Mouse (Mus musculus) large intestine, adult 2 months (tissue): Measurements from ENCODE around the gene Snx29. TPM values are rescaled to one million over a fixed set of nuclear protein-coding genes. Genes with fewer than 3 reads are reported as not detected.
"Not testable (repeated sequence)": the region's sequence is repeated elsewhere in the genome, so short reads cannot be mapped to it uniquely, and the experiment has no call there.

Experiments
- DNase-seq: peaks from one replicate; pipeline ENCODE4 v3.0.0-alpha.2; 2012; ENCODE audit warnings: low read depth, low spot score
- WGBS: fragments of 180-500 bp; shearing (Covaris S2); methylation state at CpG from one replicate; pipeline ENCODE4 v1.1.7; 2018; 5-methylcytosine and 5-hydroxymethylcytosine counted together
- polyA plus RNA-seq: library from polyadenylated mRNA; depleted of rRNA; stranded (reverse); fragments of >200 nt; gene quantifications from 2 replicates; pipeline ENCODE4 v1.2.3, GENCODE M21; 2012

Snx29 gene
- polyA plus RNA-seq, 1 experiment, result 2.8 TPM

DNA sequence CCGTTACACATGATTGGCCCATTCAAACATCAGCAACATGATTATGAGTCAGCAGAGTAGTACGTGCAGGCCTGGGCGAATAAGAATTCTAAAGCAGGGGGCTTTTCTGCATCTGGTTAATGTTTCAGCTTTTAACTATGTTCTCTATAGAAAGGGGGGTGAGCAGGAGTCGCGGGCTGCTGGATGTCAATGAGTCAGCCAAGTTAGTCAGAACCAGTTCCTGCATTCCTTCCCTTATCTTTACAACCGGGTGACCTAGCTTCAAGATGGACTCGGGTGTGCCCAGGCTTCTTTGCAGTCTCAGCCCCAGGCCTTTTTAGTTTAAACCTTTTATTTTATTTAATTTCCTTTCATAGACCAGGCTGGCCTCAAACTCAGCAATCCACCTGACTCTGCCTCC lies 189.0 kb downstream of the Snx29 start:
- not testable (repeated sequence) for DNase-seq
- WGBS, result 61% methylated on average over 7 of the region's 7 CpGs

DNA sequence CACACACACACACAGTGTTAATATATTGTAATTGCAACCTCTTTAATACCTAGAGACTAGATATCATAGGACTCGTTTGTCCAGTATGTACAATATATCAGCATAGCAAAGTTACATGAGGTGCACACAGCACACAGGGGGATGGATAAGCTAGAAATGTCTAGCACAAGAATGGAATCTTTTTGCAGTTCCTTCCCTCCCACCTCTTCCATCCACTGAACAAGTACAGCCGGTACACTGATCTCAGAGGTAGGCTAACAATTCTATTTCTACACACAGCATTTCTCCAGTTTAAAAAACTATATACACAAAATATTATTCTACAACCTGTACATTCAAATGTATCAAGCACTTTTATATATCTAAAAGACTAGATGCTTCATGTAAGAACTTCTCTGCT lies 194.0 kb downstream of the Snx29 start:
- whole genome bisulfite sequencing, result 92% methylated on average over 2 of the region's 2 CpGs
- no peak for DNase-seq

DNA sequence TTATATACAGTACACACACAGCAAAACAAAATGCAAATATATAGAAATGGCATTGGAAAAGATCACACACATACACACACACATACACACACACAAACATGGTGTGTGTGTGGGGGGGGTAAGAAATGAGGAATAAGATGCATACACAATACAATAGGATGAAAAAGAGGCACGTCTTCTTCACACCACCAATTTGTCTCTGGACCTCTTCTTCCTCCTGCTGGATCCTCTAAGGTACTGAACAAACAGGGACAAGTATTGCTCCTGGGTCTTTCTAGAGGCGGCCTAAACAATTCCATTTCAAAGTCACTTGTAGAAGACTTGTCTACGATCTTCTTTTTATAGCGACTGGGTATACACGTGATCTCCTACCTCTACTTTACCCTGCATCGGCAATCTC lies 194.7 kb downstream of the Snx29 start:
- DNase-seq, result no peak
- WGBS, result 97% methylated on average over 6 of the region's 6 CpGs

DNA sequence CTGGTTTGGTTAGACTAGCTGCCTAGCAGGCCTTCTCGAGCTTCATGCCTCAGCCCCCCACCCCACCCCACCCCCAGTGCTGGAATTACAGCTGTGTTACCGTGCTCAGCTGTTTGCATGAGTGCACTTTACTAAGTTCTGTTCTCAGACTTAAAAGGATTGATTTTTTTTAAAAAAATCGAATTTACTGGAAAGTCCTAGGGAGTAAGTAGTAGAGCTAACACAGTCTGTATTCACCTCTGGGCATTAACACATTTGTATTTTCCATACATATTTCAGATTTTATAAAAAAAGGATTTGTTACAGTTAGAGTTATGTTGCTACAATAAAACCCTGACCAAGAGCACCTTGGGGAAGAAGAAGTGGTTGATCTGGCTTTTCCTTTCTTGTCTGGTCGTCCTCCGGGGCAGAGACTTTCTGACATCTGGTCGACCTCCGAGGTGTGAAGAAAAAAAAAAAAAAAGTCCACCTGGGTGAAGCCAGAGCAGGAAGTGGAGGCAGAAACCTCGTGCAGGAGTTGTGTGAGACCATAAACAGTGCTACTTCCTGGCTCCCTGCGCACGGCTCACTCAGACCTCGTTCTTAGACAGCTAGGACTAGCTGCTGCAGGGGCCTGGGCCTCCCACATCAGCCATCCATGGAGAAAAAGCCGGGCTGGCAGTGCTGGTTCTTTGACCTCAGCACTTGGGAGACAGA lies 196.2 kb downstream of the Snx29 start:
- WGBS, result 67% methylated on average over 12 of the region's 12 CpGs
- no peak for DNase-seq

DNA sequence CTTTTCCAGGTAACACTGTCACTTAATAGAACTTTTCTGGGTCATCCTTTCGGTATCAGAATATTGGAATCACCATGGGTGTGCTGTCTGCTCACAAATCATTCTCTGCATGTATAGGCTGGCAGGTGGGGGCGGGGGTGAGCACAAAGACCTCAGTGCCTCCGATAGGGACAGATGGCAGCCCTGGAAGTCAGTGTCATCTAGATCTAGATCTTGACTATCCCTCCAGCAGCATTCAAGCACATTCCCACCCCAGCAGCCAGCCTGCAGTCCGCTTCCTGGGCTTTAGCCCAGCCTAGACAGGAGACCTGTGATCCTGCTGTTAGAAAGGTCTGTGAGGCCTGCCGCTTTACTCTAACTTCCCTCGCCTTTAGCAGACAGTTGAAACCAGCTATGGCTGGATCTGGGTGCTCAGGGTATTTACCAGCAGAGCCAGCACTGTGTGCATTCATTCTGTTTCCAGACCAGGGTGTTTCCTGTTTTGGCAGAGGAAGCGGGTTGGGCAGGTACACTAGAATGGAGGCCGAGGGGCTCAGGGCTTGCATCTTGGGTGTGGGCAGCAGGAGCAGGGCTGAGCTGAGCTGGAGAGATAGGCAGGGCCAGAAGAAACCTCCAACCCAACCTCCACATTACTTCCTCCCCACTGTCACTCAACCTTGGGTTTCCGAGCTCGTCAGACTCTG lies 203.5 kb downstream of the Snx29 start:
- no peak for DNase-seq
- WGBS, result 78% methylated on average over 10 of the region's 10 CpGs

DNA sequence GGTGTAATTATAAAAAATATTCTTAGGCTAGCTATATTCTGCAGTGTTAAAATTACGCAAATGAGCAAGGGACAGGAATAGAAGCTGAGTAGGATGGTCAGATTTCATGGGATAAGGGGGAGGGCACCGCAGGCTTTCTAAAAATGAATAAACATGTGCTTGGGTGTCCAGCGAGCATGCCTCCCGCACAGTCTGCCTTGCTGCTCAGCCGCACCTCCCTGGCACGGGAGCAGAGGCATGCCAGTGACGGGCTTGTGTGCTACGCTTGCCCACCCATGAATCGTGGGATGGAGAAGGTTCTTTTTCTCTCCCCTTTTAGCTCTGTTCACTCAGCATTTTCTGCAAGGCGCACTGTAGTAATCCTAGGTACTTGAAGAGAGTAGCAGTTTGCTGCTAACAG lies 204.3 kb downstream of the Snx29 start:
- no peak for DNase-seq
- 88% methylated on average over 10 of the region's 10 CpGs for WGBS

DNA sequence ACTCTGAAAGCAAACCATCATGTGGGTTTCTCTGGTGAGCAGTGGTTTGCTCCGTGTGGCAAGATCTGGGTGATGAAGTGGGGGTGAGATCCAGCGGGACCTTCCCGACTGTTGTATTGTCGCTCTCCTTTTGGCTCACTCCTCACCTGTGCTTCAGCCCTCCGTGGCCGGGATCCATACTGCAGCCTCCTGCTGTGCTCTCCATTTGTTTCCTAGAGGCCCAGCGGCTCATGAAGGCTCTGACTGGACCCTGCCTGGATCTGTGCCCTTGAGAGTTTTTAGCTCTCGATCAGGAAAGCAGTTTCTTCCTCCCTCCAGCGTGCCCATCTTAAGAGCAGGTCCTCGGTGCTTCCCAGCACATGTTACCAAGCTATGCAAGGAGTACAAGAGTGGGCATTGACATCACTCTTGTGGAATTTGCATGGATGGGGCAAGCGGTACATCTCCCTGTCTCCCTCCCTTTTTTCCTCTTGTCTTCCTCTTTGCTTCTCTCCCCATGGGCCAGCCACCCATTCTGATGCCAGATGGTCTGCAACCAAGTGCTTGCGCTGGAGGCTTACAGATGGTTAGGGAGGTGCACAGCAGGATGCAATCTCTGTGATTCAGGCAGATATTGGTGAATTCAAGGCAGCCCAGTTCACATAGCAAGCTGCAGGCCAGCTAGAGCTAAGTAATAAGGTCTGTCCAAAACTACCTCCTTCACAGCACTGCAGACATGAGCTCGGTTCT lies 207.9 kb downstream of the Snx29 start:
- no peak for DNase-seq
- WGBS, result 79% methylated on average over 13 of the region's 13 CpGs

DNA sequence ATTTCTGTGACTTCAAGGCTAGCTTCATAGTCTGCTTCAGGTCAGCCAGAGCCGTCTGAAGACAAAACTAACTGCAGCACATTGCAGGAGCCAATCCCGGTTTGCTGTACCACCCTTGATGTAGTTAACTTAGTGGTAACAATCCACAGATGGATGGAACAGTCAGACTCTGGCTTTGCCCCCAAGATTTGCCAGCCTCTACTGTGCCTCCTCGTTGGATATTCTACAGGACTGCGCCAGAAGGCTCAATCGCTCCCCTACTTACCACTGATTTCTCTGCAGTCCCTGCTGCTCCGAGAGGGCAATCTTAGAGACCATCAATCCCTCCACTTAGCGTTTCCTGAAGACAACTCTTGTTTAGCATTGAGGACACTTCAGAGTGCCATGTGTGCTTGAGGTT lies 208.7 kb downstream of the Snx29 start:
- DNase-seq, result no peak
- 93% methylated on average over 7 of the region's 7 CpGs for WGBS

DNA sequence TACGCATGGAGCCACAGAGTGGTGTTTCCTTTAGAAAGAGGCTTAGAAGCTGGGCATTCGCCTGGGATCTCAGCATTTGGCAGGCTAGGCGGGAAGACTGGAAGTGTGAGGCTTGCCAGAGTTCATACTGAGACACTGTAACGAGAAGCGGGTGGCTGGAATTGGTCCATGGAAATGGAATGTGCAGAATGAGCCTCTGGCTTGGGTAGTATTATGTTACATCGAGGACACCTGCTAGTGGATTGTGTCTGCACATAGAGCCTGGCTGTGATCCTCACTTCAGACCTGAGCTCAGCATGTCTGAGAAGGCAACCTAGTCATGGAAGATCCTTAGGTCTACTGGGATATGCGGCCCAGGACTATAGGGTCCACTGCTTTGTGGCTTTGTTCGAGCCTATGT lies 209.9 kb downstream of the Snx29 start:
- no peak for DNase-seq
- 69% methylated on average over 8 of the region's 8 CpGs for WGBS

DNA sequence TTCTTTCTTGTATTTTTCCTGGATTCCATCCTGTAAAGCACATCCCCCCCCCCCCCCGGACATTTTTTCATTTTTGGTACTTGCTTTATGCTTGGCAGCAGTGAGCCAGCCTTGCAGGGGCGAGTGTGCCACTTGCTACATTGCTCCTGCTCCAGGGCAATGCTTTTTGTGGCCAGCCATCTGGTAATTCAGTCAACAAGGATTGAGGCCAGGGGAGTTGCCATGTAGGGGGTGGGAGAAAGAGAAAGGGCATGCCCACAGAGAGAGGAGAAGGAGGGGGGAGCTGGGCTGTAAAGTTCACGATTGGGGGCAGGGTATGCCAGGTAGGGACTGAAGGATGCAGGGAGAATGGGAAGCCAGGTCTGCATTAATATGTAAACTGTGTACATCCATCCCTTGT lies 210.7 kb downstream of the Snx29 start:
- WGBS, result 77% methylated on average over 3 of the region's 3 CpGs
- no peak for DNase-seq

DNA sequence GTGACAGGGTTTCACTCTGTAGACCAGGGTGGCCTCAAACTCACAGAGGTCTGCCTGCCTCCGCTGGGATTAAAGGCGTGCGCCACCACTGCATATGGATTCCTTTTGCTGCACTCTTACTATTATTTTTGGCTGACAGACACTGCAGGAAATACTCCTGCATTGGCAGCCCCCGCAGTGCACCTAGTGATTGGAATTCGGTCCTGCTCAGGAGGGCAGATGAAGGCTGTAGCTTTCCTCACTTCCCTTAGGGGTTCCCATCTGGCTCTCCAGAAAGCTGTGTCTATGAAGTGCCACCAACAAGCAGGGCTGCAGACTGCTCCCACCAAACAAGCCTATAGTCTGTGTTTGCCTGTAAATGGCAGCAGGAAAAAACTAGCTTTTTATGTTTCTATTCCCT lies 215.0 kb downstream of the Snx29 start:
- no peak for DNase-seq
- WGBS, result 75% methylated on average over 5 of the region's 5 CpGs

DNA sequence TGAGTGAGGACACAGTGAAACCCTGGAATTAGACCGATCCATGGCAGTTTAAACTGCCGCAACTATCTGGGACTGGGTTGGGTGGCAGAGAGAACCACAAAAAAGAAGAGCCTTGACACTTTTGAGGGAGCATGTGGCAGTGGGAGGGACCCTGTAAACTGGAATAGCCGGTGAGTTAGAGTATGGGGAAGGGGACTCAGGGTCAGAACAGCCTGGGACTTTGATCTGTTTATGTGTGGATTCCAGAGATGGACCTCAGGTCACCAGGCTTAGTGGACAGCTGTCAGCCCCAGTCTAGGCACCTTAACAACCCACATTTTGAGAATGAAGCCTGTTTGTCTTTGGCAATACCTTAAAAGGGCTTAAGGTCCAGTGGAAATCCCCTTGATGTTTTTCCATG lies 215.5 kb downstream of the Snx29 start:
- DNase-seq, result no peak
- 64% methylated on average over 3 of the region's 3 CpGs for WGBS

DNA sequence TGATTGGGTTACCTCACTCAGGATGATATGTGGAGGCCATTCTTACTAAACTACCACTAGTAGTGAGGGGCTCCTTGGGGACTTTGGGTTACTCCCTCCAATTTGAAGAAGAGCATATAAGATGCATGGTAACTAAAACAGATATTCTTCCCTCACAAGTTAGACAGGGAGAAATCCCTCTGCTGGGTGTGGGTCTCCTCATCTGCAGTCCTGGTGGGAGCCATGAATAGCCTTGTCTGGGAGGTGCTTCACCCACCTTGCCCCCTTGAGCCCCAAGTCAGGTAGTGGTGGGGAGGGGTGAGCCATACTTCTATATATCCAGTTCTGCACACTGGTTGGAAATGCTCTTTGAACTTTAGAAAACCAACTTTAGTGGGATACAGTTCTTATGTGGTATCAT lies 218.3 kb downstream of the Snx29 start:
- DNase-seq, result no peak

DNA sequence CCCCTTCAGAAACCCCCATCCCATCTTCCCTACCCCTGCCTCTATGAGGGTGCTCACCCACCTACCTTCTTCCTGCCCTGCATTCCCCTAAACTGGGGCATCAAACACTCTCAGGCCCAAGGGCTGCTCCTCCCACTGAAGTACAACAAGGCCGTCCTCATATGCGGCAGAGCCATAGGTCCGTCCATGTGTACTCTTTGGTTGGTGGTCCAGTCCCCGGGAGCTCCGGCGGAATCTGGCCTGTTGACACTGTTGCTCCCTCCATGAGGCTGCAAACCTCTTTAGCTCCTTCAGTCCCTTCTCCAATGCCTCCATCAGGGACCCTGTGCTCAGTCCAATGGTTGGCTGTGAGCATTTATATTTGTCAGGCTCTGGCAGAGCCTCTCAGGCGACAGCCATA lies 219.1 kb downstream of the Snx29 start:
- WGBS, result 96% methylated on average over 7 of the region's 7 CpGs
- no peak for DNase-seq

DNA sequence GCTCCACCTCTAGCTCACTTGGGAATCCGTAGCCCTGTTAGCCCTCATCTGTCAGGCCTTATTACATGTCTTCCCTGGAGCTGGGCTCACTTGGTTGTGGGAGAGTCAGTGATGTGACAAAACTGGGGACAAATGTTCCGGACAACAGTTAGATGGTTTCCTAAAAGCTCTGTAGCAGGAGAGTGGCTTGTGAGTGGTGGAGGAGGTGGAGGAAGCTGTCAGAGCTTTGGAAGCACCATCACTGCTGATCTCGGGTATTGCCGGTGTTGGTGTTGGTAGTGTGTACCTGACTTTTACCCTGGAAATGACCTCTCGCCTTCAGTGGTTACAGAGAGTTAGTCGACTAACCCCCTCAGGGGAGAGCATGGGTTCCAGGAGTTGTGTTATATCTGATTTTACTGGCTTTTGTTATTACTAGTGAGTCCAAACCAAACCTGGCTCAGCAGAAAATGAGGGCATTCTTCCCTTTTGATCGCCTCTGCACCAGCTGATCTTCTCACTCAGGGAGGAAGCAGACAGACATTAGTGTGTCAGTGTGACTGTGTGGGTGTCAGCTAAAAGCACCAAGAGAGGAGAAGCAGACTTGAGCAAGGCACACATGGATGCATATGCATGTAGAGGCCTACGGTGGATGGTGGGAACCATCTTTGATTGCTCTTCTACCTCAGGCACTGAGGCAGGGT lies 227.5 kb downstream of the Snx29 start:
- no peak for DNase-seq
- WGBS, result 89% methylated on average over 8 of the region's 8 CpGs

DNA sequence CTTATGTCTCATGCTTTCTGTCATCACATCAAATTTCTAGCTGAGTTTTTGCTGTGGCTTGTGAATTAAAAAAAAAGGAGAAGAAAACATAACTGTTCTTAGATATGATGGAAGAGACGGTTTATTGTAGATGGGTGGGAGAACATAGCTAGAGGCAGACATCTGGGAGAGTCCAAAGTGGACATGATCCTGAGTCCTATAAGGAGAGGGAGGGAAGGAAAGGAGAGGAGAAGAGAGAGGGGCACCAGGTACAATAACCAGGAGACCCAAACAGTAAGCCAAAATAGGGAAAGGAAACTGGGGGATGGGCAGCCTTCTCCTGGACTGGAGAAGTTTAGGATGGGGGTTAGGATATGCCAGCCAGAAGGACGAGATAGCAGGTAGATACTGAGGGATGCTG lies 239.0 kb downstream of the Snx29 start:
- WGBS, result 91% methylated on average over 2 of the region's 2 CpGs
- no peak for DNase-seq

DNA sequence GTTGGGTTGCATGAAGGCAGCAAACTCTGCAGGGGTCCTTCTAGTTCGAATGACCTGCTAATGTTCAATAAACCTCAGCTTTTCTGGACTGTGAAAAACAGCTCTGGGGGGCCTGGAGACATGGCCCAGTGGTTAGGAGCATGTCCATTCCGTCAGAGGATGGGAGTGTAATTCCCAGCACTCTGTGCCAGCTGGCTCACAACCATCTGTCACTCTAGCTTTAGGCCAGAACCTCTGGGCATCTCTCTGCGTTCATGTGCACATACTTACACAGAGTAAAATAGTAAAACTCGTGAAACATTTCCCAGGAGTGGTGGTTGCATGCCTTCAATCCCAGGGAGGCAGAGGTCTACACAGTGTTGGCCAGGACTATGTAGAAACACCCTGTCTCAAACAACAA lies 241.1 kb downstream of the Snx29 start:
- DNase-seq, result no peak
- 71% methylated on average over 4 of the region's 4 CpGs for WGBS

DNA sequence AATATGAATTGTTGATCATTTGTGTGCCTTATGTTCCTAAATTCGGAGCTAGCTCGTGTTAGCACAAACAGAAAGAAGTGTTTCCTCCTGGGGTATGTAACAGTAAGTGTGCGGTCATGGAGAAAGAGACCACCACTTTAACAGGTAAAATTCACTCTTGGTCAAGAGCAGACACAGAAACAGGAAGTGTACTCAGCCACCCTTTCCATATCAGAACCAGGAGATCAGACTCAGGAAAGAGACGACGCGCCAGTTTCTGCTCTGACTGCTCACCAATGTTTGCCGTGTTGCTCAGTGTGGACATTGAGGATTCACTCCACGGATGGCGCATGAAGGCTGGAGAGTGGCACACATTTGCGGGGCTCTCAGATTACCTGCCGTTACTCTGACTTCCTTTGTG lies 242.4 kb downstream of the Snx29 start:
- no peak for DNase-seq
- 76% methylated on average over 11 of the region's 11 CpGs for WGBS

DNA sequence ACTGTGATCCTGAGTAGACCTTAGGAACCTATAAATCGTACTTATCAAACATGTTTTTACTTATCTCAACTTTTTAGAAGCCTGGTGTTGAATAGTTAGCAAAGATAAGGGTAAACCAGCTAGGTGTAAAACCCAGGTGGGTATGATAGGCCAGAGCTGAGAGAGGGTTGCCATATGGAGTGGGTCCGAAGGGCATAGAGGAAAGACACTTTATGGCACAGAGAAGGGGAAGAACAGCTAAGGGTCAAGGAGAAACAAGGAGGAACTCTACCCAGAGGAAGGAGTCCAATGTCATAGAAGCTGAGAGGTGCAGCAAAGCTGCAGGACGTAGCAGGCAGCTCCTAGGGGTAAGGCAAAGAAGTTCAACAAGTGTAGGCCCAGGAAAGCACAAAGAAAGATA lies 244.9 kb downstream of the Snx29 start:
- 48% methylated on average over 3 of the region's 3 CpGs for WGBS

DNA sequence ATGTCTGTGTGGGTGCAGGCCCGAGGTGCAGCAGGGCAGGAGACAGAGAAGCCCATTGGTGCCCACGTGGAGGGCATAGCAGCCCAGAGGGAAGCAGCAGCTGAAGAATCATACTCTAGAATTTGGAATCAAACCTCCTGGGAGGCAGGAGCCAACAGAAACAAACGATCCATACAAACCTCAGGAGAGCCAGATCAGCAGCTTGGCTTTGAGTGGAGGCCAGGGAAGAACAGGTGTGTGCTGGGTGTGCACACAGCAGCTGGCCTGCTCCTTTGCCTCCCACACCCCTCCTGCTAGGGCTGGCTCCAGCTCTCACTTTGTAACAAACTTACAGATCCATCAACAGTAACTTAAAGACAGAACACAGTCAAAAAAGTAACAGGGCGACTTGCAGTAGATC lies 245.4 kb downstream of the Snx29 start:
- no peak for DNase-seq
- 41% methylated on average over 4 of the region's 4 CpGs for WGBS

More for the DNA sequence above, 244.9 kb downstream of the Snx29 start:
- peak; percentile 38 for DNase-seq

DNA sequence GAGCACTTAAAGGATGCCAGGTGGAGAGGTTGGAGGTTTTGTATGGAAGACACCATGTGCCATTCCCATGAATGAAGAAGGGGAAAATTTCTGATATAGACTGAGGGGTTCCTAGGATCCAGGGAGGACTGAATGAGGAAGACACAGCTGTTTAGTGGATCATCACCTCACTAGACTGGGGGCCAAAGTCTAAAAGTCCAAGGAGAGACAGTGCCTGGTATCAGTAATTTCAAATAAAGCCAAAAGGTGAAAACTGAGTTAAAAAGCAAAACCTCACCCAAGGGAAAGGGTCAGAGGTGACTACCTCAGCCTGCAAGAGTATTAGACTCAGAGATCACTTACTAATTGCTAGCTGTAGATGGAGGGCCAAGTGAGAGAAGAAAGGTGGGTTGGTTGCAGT lies 245.9 kb downstream of the Snx29 start:
- DNase-seq, result no peak
